Mouse (Mus musculus) CH12.LX (cell line): Measurements from ENCODE around the gene Cacna1b. TPM values are rescaled to one million over a fixed set of nuclear protein-coding genes. Genes with fewer than 3 reads are reported as not detected.

Experiments
- DNase-seq: peaks from one replicate; pipeline ENCODE4 v3.0.0-alpha.2; 2013; ENCODE audit errors: extremely low read depth
- H3K27ac ChIP-seq: 2 replicates; pipeline ENCODE4 v1.5.1; 2012; ENCODE audit warnings: low read depth, mild to moderate bottlenecking, control low read depth, moderate library complexity; ENCODE audit not compliant: insufficient read depth
- H3K27me3 ChIP-seq: replicated peaks from 2 replicates; pipeline ENCODE3; 2012; ENCODE audit warnings: inconsistent platforms
- H3K36me3 ChIP-seq, 2 experiments: replicated peaks in 1 of 2; 2 replicates each; pipeline versions ENCODE3 to v1.6.1; 2012; ENCODE audit warnings: inconsistent platforms in 1 of 2, low read length in 1 of 2, mild to moderate bottlenecking in 1 of 2, mixed read lengths in 1 of 2, moderate library complexity in 1 of 2; ENCODE audit not compliant: control insufficient read depth in 1 of 2, insufficient read depth in 1 of 2
- H3K4me1 ChIP-seq, 2 experiments: 2 replicates each; pipeline ENCODE4 v1.6.1; 2012; ENCODE audit warnings: inconsistent platforms in 1 of 2, moderate library complexity in 1 of 2; ENCODE audit not compliant: insufficient read depth in 2 of 2, control insufficient read depth in 1 of 2
- H3K4me2 ChIP-seq: 2 replicates; pipeline ENCODE4 v1.6.1; 2012; ENCODE audit warnings: low read depth, mild to moderate bottlenecking, control low read depth; ENCODE audit not compliant: poor library complexity, insufficient read depth, severe bottlenecking
- H3K4me3 ChIP-seq, 3 experiments: fragments of 150-350 bp in 1 of 3; sonication (generic) in 1 of 3; replicated peaks in 1 of 3; 2 replicates each; pipeline versions ENCODE3 to v1.5.1; 2011 to 2012; ENCODE audit warnings: low read depth in 2 of 3, low read length in 2 of 3, mild to moderate bottlenecking in 2 of 3, moderate library complexity in 2 of 3, control low read depth in 1 of 3, improper control_type of control experiment in 1 of 3, inconsistent platforms in 1 of 3, mixed read lengths in 1 of 3; ENCODE audit not compliant: poor library complexity in 1 of 3
- H3K79me2 ChIP-seq: replicated peaks from 2 replicates; pipeline ENCODE4 v1.6.1; 2012; ENCODE audit warnings: mild to moderate bottlenecking, moderate library complexity; ENCODE audit not compliant: control insufficient read depth, poor library complexity, insufficient read depth, severe bottlenecking; ENCODE audit errors: extremely low read depth
- H3K9ac ChIP-seq: 2 replicates; pipeline ENCODE4 v1.6.1; 2012; ENCODE audit warnings: low read depth, mild to moderate bottlenecking, control low read depth, moderate library complexity; ENCODE audit not compliant: insufficient read depth
- H3K9me3 ChIP-seq: replicated peaks from 2 replicates; pipeline ENCODE3; 2012; ENCODE audit warnings: low read length, inconsistent platforms, mixed read lengths
- CHD1 ChIP-seq: IDR thresholded peaks from 2 replicates; pipeline ENCODE4 v1.6.1; 2012; ENCODE audit warnings: low read depth, low read length, improper control_type of control experiment, inconsistent platforms
- CHD2 ChIP-seq: IDR thresholded peaks from 2 replicates; pipeline ENCODE4 v1.6.1; 2011; ENCODE audit warnings: low read length, improper control_type of control experiment
- E2F4 ChIP-seq: IDR thresholded peaks from 2 replicates; pipeline ENCODE4 v1.6.1; 2011; ENCODE audit warnings: low read depth, low read length, improper control_type of control experiment; ENCODE audit not compliant: insufficient replicate concordance
- EP300 ChIP-seq: IDR thresholded peaks from 2 replicates; pipeline ENCODE4 v1.6.1; 2011; ENCODE audit warnings: low read length, improper control_type of control experiment
- ETS1 ChIP-seq: conservative IDR thresholded peaks from 2 replicates; pipeline ENCODE4 v1.6.1; 2012; ENCODE audit warnings: low read depth, mild to moderate bottlenecking, inconsistent platforms, low read length, improper control_type of control experiment, moderate library complexity
- GABPA ChIP-seq: IDR thresholded peaks from 2 replicates; pipeline ENCODE4 v1.6.1; 2012; ENCODE audit warnings: low read depth, low read length, improper control_type of control experiment, inconsistent platforms; ENCODE audit not compliant: insufficient replicate concordance
- IRF4 ChIP-seq: IDR thresholded peaks from 2 replicates; pipeline ENCODE4 v1.6.1; 2014; ENCODE audit warnings: low read depth, mild to moderate bottlenecking, inconsistent platforms, low read length, improper control_type of control experiment
- JUND ChIP-seq: conservative IDR thresholded peaks from 2 replicates; pipeline ENCODE4 v1.6.1; 2011; ENCODE audit warnings: low read depth, low read length, improper control_type of control experiment
- KAT2A ChIP-seq: IDR thresholded peaks from 2 replicates; pipeline ENCODE4 v1.6.1; 2012; ENCODE audit warnings: low read length, improper control_type of control experiment, inconsistent platforms; ENCODE audit not compliant: insufficient replicate concordance
- MAFK ChIP-seq: IDR thresholded peaks from 2 replicates; pipeline ENCODE4 v1.6.1; 2011; ENCODE audit warnings: low read length, improper control_type of control experiment; ENCODE audit not compliant: insufficient replicate concordance
- MXI1 ChIP-seq: IDR thresholded peaks from 2 replicates; pipeline ENCODE4 v1.6.1; 2011; ENCODE audit warnings: mild to moderate bottlenecking, low read depth, low read length, improper control_type of control experiment
- MYC ChIP-seq: IDR thresholded peaks from 2 replicates; pipeline ENCODE4 v1.6.1; 2011; ENCODE audit warnings: low read depth, mild to moderate bottlenecking, improper control_type of control experiment, low read length
- NELFE ChIP-seq: IDR thresholded peaks from 2 replicates; pipeline ENCODE4 v1.6.1; 2011; ENCODE audit warnings: low read depth, low read length, improper control_type of control experiment
- NRF1 ChIP-seq: IDR thresholded peaks from 2 replicates; pipeline ENCODE4 v1.6.1; 2014; ENCODE audit warnings: low read depth, mild to moderate bottlenecking, inconsistent platforms, low read length, improper control_type of control experiment, moderate library complexity
- POLR2A ChIP-seq: IDR thresholded peaks from 2 replicates; pipeline ENCODE4 v1.6.1; 2011; ENCODE audit warnings: low read depth, mild to moderate bottlenecking, improper control_type of control experiment, low read length
- POLR2AphosphoS2 ChIP-seq: IDR thresholded peaks from 2 replicates; pipeline ENCODE4 v1.6.1; 2011; ENCODE audit warnings: low read depth, low read length, improper control_type of control experiment
- RCOR1 ChIP-seq: conservative IDR thresholded peaks from 2 replicates; pipeline ENCODE4 v1.6.1; 2012; ENCODE audit warnings: low read depth, mild to moderate bottlenecking, inconsistent platforms, low read length, improper control_type of control experiment
- SIN3A ChIP-seq: IDR thresholded peaks from 2 replicates; pipeline ENCODE4 v1.6.1; 2012; ENCODE audit warnings: low read length, improper control_type of control experiment, inconsistent platforms
- SMC3 ChIP-seq: IDR thresholded peaks from 2 replicates; pipeline ENCODE4 v1.6.1; 2011; ENCODE audit warnings: low read depth, low read length, improper control_type of control experiment
- TCF12 ChIP-seq: IDR thresholded peaks from 2 replicates; pipeline ENCODE4 v1.6.1; 2014; ENCODE audit warnings: low read depth, mild to moderate bottlenecking, inconsistent platforms, low read length, improper control_type of control experiment
- UBTF ChIP-seq: IDR thresholded peaks from 2 replicates; pipeline ENCODE4 v1.6.1; 2012; ENCODE audit warnings: low read depth, mild to moderate bottlenecking, inconsistent platforms, low read length, improper control_type of control experiment, moderate library complexity
- ZC3H11A ChIP-seq: IDR thresholded peaks from 2 replicates; pipeline ENCODE4 v1.6.1; 2012; ENCODE audit warnings: low read depth, mild to moderate bottlenecking, inconsistent platforms, low read length, improper control_type of control experiment
- dilution Hi-C: fragments of 300-500 bp; cut with MboI; formaldehyde crosslinking; loops from 2 replicates; pipeline ENCODE4 v1.14.3; 2020; ENCODE audit warnings: low sequenced_read_pairs; ENCODE audit not compliant: extremely low pct_unique_long_range_greater_than_20kb, extremely low pct_ligation_motif_present
- in situ Hi-C: fragments of 300-500 bp; cut with MboI; formaldehyde crosslinking; loops from 3 replicates; pipeline ENCODE4 v1.14.3; 2019; ENCODE audit warnings: low sequenced_read_pairs, low pct_ligation_motif_present, low pct_unique_long_range_greater_than_20kb, mixed read lengths
- polyA plus RNA-seq: library from polyadenylated mRNA; unstranded; fragments of >175 nt; gene quantifications from 2 replicates; pipeline ENCODE4 v1.2.1, GENCODE M21; 2012; ENCODE audit warnings: low read depth; ENCODE audit not compliant: insufficient read length
- total RNA-seq, 2 experiments: library from RNA; depleted of rRNA; stranded (reverse); fragments of 300-350 nt in 1 of 2; fragments of >200 nt in 1 of 2; gene quantifications; 2 replicates each; pipeline ENCODE4 v1.2.3; 2012 to 2014

The Cacna1b gene
- total and polyA plus RNA-seq, 3 experiments, result 0.16 to 0.72 TPM; not detected in 1

GRCm38 (mm10) chr2:24717461-24717860 is 45.5 kb downstream of the Cacna1b start:
- no peak overlapping the region for H3K27ac ChIP-seq
- no peak overlapping the region for H3K4me3 ChIP-seq
- H3K4me2 ChIP-seq, result no peak overlapping the region
- H3K4me1 ChIP-seq, result no peaks in the 10 kb centered on the region
- no peaks in the 10 kb centered on the region for H3K79me2 ChIP-seq
- H3K9ac ChIP-seq, result no peak overlapping the region
- no peak for TF ChIP-seq IRF4
- no peak for TF ChIP-seq POLR2AphosphoS2
- no peak for TF ChIP-seq SIN3A
- TF ChIP-seq MXI1, result no peak
- no peak for TF ChIP-seq MYC
- TF ChIP-seq ZC3H11A, result no peak
- TF ChIP-seq NRF1, result no peak
- no peak for TF ChIP-seq ETS1
- no peak for TF ChIP-seq POLR2A
- no peak for TF ChIP-seq GABPA
- no peak for TF ChIP-seq UBTF
- TF ChIP-seq CHD1, result no peak
- TF ChIP-seq SMC3, result no peak
- TF ChIP-seq E2F4, result no peak
- no peak for TF ChIP-seq MAFK
- TF ChIP-seq NELFE, result no peak
- no peak for TF ChIP-seq TCF12
- no peak for TF ChIP-seq CHD2
- TF ChIP-seq KAT2A, result no peak
- H3K9me3 ChIP-seq, result peaks cover 3% of the 10 kb centered on the region
- in situ Hi-C loops (no loop called here), dilution Hi-C loops (no loop called here)
- no peaks in the 10 kb centered on the region for H3K27me3 ChIP-seq
- DNase-seq, result no peak
- no peaks in the 10 kb centered on the region for H3K36me3 ChIP-seq

- Histone ChIP-seq H3K27ac (no peak overlapping the region), H3K27me3 (no peaks in the 10 kb centered on the region), H3K4me2 (no peak overlapping the region), H3K9ac (no peak overlapping the region), H3K4me3 (no peak overlapping the region), H3K79me2 (no peaks in the 10 kb centered on the region), H3K9me3 (peaks cover 2% of the 10 kb centered on the region), H3K36me3 (no peaks in the 10 kb centered on the region)
- in situ Hi-C loops, result no loop called here
- no peak for DNase-seq
- TF ChIP-seq TCF12, result no peak
- TF ChIP-seq EP300, result no peak
- no peak for TF ChIP-seq RCOR1
- TF ChIP-seq IRF4, result no peak
- no peak for TF ChIP-seq JUND
- TF ChIP-seq MXI1, result no peak
- TF ChIP-seq, all 38 proteins: peak for 0
- dilution Hi-C loops, result no loop called here
- no peaks in the 10 kb centered on the region for H3K4me1 ChIP-seq
Observed at GRCm38 (mm10) chr2:24705929-24706328, 57.0 kb downstream of the Cacna1b start.
